18 mouse cellular contexts compared by ENCODE assay signal in genomic region chr14:72862806-72863526, GRCm38 (mm10).
DNase-seq lines count a peak whose midpoint lies in the region; ATAC-seq lines count a peak whose summit lies in the region.
"Had no signal": no experiment of that assay in that cellular context is flagged by ENCODE, and none has a peak within 500 bp of the region (broad histone marks: within the 10 kb centered on the region; RNA-seq: fewer than 3 reads in every experiment).

No protein-coding gene starts in this region.

- peak; percentile 73 for ATAC-seq in common myeloid progenitor, adult 5-6 weeks (replicated peaks; ENCODE audit: low read depth, poor library complexity, severe bottlenecking)
- ATAC-seq: forebrain, embryonic 16.5 days; midbrain, embryonic 13.5 days had no signal

- DNase-seq in ovary, adult 18-20 months (ENCODE audit: low spot score): peak; percentile 8
- DNase-seq in ovary, postnatal 14 days (ENCODE audit: low spot score): no peak
- DNase-seq in B cell, adult 2 months: peak; percentile 41 to 49
- peak; percentile 45 for DNase-seq in splenic B cell, adult 2 months (ENCODE audit: low read depth, low spot score)
- no peak for DNase-seq in c-Kit-positive CD71-positive TER-119-positive erythroid progenitor cells, embryonic 14.5 days (ENCODE audit: low spot score)
- no peak for DNase-seq in cerebellum, postnatal 4 days (ENCODE audit: low spot score in 2 of 2)
- DNase-seq: cerebellum, adult 9-10 months; gastrocnemius, postnatal 36 days; heart, postnatal 10 days; kidney, postnatal 10 days; right cerebral cortex, postnatal 14 days had no signal

- H3K36me3 ChIP-seq in splenic B cell, adult 2 months (ENCODE audit: control insufficient read depth, insufficient read depth, low read length, poor library complexity, severe bottlenecking): no peaks in the 10 kb centered on the region
- H3K36me3 ChIP-seq: embryonic facial prominence, embryonic 12.5 days; hindbrain, embryonic 12.5 days; liver, embryonic 15.5 days; midbrain, embryonic 13.5 days; neural tube, embryonic 13.5 days had no signal

- H3K27me3 ChIP-seq in splenic B cell, adult 2 months (ENCODE audit: control insufficient read depth, insufficient read depth, low read length, poor library complexity, severe bottlenecking): no peaks in the 10 kb centered on the region
- H3K27me3 ChIP-seq: embryonic facial prominence, embryonic 12.5 days; hindbrain, embryonic 12.5 days; liver, embryonic 15.5 days; midbrain, embryonic 13.5 days; neural tube, embryonic 13.5 days had no signal

Comparison
In these comparisons a context has a peak if more than half of its experiments do, and no peak if none do; other contexts are left out.
1. DNase-seq: peak in ovary, adult 18-20 months (single experiment), B cell, adult 2 months (2 of 2) and splenic B cell, adult 2 months (single experiment); none in ovary, postnatal 14 days (single experiment), c-Kit-positive CD71-positive TER-119-positive erythroid progenitor cells, embryonic 14.5 days (single experiment) and cerebellum, postnatal 4 days (0 of 2).